Mouse (Mus musculus): ENCODE data around the gene Tuba8. TPM values are rescaled to one million over a fixed set of nuclear protein-coding genes. Genes with fewer than 3 reads are reported as not detected.

The Tuba8 gene
- polyA plus RNA-seq, 1 experiment = 30.1 TPM

DNA sequence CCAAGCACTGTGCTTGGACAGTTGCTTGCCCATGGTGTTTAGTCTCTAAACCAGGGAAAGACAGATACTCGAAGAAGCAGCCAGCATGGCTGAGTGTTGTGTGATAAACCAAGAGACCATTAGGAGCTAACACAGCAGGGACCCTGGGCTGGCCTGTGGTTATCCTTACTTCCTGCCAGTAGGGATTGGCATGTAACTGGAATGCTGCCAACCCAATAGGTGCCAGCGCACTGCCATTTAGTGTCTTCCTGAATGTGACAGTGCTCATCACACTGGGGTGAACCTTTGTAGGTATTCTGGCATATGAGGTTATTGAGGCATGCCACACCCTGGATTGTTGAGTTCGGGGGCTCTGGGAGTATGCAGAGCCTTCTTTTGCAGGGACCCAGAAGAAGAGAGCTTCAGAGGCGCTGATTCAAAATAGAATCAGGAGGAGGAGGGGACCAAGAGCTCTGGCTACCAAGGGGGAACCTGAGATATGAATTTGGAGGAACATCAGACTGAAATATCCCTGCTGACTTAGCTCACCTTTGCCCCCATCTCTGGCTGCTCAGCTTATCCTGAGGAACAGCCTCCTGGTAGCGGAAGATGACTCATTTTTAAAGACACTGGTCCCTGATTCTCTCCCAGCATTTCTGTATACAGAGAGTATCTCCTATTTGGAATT lies 6.2 kb downstream of the Tuba8 start:
- H3K27ac ChIP-seq (ENCODE audit: control insufficient read depth, insufficient read depth, low read depth, low read length, poor library complexity) = no peak overlapping the region
- H3K4me1 ChIP-seq (ENCODE audit: control insufficient read depth, insufficient read depth, low read length) = peaks cover 11% of the 10 kb centered on the region
- WGBS = 39% methylated on average over 5 of the region's 5 CpGs
- TF ChIP-seq POLR2A (IDR thresholded peaks at IDR 0.05; ENCODE audit: borderline replicate concordance, control insufficient read depth, low read depth, low read length) = no peak
- TF ChIP-seq CTCF (IDR thresholded peaks at IDR 0.05; ENCODE audit: control insufficient read depth, insufficient read depth, low read length) = no peak
- H3K4me3 ChIP-seq (replicated peaks; ENCODE audit: control insufficient read depth, low read depth, low read length) = no peak overlapping the region

DNA sequence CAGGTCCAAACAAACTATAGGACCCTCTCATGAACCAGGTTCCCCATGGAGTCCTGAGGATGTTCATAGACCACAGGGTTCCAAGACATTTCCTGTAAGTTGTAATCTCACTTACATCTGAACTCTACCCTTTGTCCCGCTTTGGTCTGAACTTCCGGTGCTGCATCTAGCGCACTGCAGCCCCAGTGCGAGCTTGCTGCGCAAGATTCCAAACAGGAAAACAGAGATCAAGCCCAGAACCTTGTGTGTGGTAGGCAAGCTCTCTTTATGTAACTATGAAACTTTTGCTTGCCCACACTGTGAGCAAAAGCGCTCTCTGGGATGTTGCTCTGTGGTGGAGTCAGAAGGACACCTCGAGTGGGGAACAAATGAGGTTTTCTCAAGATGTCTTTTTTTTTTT lies 7.5 kb downstream of the Tuba8 start:
- Histone ChIP-seq H3K27ac (ENCODE audit: control insufficient read depth, insufficient read depth, low read depth, low read length, poor library complexity) (no peak overlapping the region), H3K4me3 (replicated peaks; ENCODE audit: control insufficient read depth, low read depth, low read length) (no peak overlapping the region), H3K4me1 (ENCODE audit: control insufficient read depth, insufficient read depth, low read length) (peaks cover 11% of the 10 kb centered on the region)
- 11% methylated on average over 7 of the region's 7 CpGs for WGBS
- TF ChIP-seq CTCF (IDR thresholded peaks at IDR 0.05; ENCODE audit: control insufficient read depth, insufficient read depth, low read length) = no peak
- no peak for TF ChIP-seq POLR2A (IDR thresholded peaks at IDR 0.05; ENCODE audit: borderline replicate concordance, control insufficient read depth, low read depth, low read length)

DNA sequence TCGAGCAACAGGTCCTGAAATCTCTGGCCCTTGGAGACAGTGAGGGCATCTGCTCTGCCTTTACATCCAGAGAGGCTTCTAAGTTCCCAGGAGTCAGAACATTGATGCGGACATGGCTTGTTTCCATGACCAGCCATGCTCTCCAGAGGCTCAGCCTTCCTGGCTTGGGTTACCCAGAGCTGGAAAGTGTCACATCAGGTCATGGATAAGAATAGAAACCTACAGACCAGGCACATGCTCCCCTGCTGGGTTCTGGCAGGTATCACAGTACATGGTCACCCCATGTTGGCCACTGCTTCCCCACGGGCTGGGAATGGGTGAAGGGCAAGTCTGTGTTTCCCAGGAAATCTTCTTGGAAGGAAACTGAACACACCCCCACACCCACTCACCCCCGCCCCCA lies 8.9 kb downstream of the Tuba8 start:
- Histone ChIP-seq H3K4me3 (replicated peaks; ENCODE audit: control insufficient read depth, low read depth, low read length) (no peak overlapping the region), H3K27ac (ENCODE audit: control insufficient read depth, insufficient read depth, low read depth, low read length, poor library complexity) (no peak overlapping the region), H3K4me1 (ENCODE audit: control insufficient read depth, insufficient read depth, low read length) (peaks cover 14% of the 10 kb centered on the region)
- TF ChIP-seq CTCF (IDR thresholded peaks at IDR 0.05; ENCODE audit: control insufficient read depth, insufficient read depth, low read length) = no peak
- 76% methylated on average over 4 of the region's 4 CpGs for whole genome bisulfite sequencing

DNA sequence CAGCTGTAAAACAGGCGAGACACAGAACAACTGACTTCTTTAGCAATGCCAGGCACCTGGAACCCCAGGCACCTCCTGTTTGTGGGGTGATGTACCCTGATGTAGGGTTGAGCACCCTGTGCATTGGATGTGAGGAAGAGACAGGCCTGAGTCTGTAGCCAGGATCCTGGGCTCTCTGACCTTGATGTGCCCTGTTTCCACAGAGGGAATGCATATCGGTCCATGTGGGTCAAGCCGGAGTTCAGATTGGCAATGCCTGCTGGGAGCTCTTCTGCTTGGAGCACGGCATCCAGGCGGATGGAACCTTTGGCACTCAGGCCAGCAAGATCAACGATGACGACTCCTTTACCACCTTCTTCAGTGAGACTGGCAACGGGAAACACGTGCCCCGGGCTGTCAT lies 9.7 kb downstream of the Tuba8 start:
- peaks cover 10% of the 10 kb centered on the region for H3K4me1 ChIP-seq (ENCODE audit: control insufficient read depth, insufficient read depth, low read length)
- H3K4me3 ChIP-seq (replicated peaks; ENCODE audit: control insufficient read depth, low read depth, low read length) = no peak overlapping the region
- 82% methylated on average over 10 of the region's 10 CpGs for WGBS
- H3K27ac ChIP-seq (ENCODE audit: control insufficient read depth, insufficient read depth, low read depth, low read length, poor library complexity) = no peak overlapping the region
- TF ChIP-seq CTCF (IDR thresholded peaks at IDR 0.05; ENCODE audit: control insufficient read depth, insufficient read depth, low read length) (no peak), POLR2A (IDR thresholded peaks at IDR 0.05; ENCODE audit: borderline replicate concordance, control insufficient read depth, low read depth, low read length) (no peak)

DNA sequence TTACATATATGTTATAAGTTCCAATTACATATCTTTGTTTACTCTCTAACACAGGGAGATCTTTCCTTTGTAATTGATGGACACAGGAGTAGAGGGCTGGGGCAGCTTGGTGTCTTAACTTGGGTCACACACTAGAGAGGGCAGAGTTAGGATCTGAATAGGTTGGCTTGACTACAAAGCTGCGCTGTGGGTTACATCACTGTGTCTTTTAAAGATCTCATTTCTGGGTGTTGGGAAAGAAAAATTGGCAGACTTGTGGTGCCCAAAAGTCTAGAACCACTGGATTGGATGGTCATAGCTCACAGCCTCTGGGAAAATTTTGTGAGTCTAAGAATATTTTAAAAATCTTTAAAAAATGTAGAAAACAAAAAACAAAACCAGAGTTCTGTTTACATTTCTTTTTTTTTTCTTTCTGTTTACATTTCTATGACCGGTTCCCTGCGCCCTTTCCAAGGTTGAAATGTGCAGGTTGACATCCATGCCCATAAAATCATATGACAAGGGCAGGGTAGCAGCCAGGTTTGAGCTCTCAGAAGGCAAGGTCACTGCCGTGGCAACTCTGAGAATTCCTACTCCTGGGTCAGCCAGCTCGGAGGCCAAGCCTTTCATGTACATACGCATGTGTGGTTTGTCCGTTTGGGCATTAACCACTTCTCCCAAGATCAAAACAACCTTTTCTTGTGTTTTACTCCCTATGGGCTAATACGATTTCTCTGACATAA lies 11.5 kb downstream of the Tuba8 start:
- H3K4me1 ChIP-seq (ENCODE audit: control insufficient read depth, insufficient read depth, low read length) = peaks cover 15% of the 10 kb centered on the region
- no peak overlapping the region for H3K27ac ChIP-seq (ENCODE audit: control insufficient read depth, insufficient read depth, low read depth, low read length, poor library complexity)

DNA sequence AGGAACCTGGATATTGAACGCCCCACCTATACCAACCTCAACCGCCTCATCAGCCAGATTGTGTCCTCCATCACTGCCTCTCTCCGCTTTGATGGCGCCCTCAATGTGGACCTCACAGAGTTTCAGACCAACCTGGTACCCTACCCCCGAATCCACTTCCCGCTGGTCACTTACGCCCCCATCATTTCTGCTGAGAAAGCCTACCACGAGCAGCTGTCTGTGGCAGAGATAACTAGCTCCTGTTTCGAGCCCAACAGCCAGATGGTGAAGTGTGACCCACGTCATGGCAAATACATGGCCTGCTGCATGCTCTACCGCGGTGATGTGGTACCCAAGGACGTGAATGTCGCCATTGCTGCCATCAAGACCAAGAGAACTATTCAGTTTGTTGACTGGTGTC lies 12.5 kb downstream of the Tuba8 start:
- H3K27ac ChIP-seq (ENCODE audit: control insufficient read depth, insufficient read depth, low read depth, low read length, poor library complexity) = no peak overlapping the region
- peaks cover 13% of the 10 kb centered on the region for H3K4me1 ChIP-seq (ENCODE audit: control insufficient read depth, insufficient read depth, low read length)
- WGBS = 88% methylated on average over 14 of the region's 14 CpGs
- TF ChIP-seq POLR2A (IDR thresholded peaks at IDR 0.05; ENCODE audit: borderline replicate concordance, control insufficient read depth, low read depth, low read length) = no peak
- TF ChIP-seq CTCF (IDR thresholded peaks at IDR 0.05; ENCODE audit: control insufficient read depth, insufficient read depth, low read length) = no peak
- no peak overlapping the region for H3K4me3 ChIP-seq (replicated peaks; ENCODE audit: control insufficient read depth, low read depth, low read length)

More for the DNA sequence above, 11.5 kb downstream of the Tuba8 start:
- TF ChIP-seq CTCF (IDR thresholded peaks at IDR 0.05; ENCODE audit: control insufficient read depth, insufficient read depth, low read length) = no peak
- TF ChIP-seq POLR2A (IDR thresholded peaks at IDR 0.05; ENCODE audit: borderline replicate concordance, control insufficient read depth, low read depth, low read length) = no peak
- H3K4me3 ChIP-seq (replicated peaks; ENCODE audit: control insufficient read depth, low read depth, low read length) = no peak overlapping the region
- 80% methylated on average over 8 of the region's 8 CpGs for WGBS

DNA sequence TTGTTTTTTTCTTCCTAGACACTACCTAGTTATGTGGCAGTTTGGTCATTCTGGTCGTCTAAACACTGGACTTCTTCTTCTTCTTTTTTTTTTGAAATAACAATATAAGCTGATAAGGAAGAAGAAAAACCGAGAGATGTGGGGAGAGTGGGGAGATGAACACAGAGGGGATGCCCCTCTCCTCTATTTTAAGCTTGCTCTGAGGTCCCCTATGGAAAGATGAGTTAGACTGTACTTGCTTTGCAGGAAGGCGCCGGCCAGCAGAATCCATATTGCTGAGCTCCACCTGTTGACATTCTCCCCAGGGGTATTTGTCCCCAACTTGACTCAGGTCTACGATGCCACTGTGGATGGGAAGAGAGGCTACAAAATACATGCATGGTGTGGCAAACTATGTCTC lies 13.6 kb downstream of the Tuba8 start:
- 51% methylated on average over 5 of the region's 5 CpGs for WGBS
- no peak for TF ChIP-seq CTCF (IDR thresholded peaks at IDR 0.05; ENCODE audit: control insufficient read depth, insufficient read depth, low read length)
- no peak for TF ChIP-seq POLR2A (IDR thresholded peaks at IDR 0.05; ENCODE audit: borderline replicate concordance, control insufficient read depth, low read depth, low read length)
- Histone ChIP-seq H3K4me3 (replicated peaks; ENCODE audit: control insufficient read depth, low read depth, low read length) (no peak overlapping the region), H3K27ac (ENCODE audit: control insufficient read depth, insufficient read depth, low read depth, low read length, poor library complexity) (no peak overlapping the region), H3K4me1 (ENCODE audit: control insufficient read depth, insufficient read depth, low read length) (peaks cover 13% of the 10 kb centered on the region)

DNA sequence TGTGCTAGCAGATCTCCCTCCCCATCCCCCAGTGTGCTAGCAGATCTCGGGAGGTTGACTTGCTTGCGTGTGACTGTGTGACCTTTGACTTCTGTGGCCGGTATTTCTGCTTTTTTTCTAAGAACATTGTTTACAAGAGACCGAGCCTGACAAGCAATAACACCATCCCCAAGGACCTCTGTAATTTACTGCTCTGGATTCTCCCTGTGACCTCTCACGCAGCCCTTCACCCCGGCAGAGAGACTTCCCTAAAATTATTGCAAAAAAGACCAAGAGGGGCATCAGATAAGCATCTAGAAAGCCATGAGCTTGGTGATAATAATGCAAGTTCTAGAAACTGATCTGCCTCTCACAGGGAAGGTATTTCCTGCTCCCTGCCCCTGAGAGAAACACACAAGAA lies 14.5 kb downstream of the Tuba8 start:
- WGBS = 12% methylated on average over 6 of the region's 6 CpGs
- TF ChIP-seq POLR2A (IDR thresholded peaks at IDR 0.05; ENCODE audit: borderline replicate concordance, control insufficient read depth, low read depth, low read length) (no peak), CTCF (IDR thresholded peaks at IDR 0.05; ENCODE audit: control insufficient read depth, insufficient read depth, low read length) (no peak)
- no peak overlapping the region for H3K27ac ChIP-seq (ENCODE audit: control insufficient read depth, insufficient read depth, low read depth, low read length, poor library complexity)
- H3K4me1 ChIP-seq (ENCODE audit: control insufficient read depth, insufficient read depth, low read length) = peaks cover 13% of the 10 kb centered on the region
- no peak overlapping the region for H3K4me3 ChIP-seq (replicated peaks; ENCODE audit: control insufficient read depth, low read depth, low read length)

All from bone marrow, adult 2 months (tissue).